Mouse (Mus musculus) kidney, postnatal 0 days (tissue): Measurements from ENCODE around the gene Amacr. TPM values are rescaled to one million over a fixed set of nuclear protein-coding genes. Genes with fewer than 3 reads are reported as not detected.
"Not testable (repeated sequence)": the region's sequence is repeated elsewhere in the genome, so short reads cannot be mapped to it uniquely, and the experiment has no call there.

Source experiments
- ATAC-seq: fragments of 200-750 bp; cut with Nextera tagmentation; replicated peaks from 2 replicates; pipeline ENCODE4 v1.8.0; 2017; ENCODE audit warnings: low read depth, moderate number of reproducible peaks, moderate TSS enrichment, moderate library complexity; ENCODE audit not compliant: low FRiP score
- DNase-seq: peaks from one replicate; pipeline ENCODE4 v3.0.0-alpha.2; 2016; ENCODE audit warnings: low spot score
- H3K27ac ChIP-seq: fragments of 300-500 bp; sonication (generic); 2 replicates; pipeline ENCODE4 v1.5.1; 2014; ENCODE audit warnings: mild to moderate bottlenecking
- H3K27me3 ChIP-seq: fragments of 300-500 bp; sonication (generic); 2 replicates; pipeline ENCODE4 v1.6.1; 2014; ENCODE audit warnings: low read length, mixed read lengths; ENCODE audit not compliant: insufficient read depth
- H3K36me3 ChIP-seq: fragments of 300-500 bp; sonication (generic); 2 replicates; pipeline ENCODE4 v1.6.1; 2014; ENCODE audit warnings: low read length, mixed read lengths; ENCODE audit not compliant: insufficient read depth
- H3K4me1 ChIP-seq: fragments of 300-500 bp; sonication (generic); replicated peaks from 2 replicates; pipeline ENCODE4 v1.6.1; 2014; ENCODE audit warnings: antibody characterized with exemption, low read length, mixed read lengths; ENCODE audit not compliant: insufficient read depth
- H3K4me2 ChIP-seq: fragments of 300-500 bp; sonication (generic); 2 replicates; pipeline ENCODE4 v1.6.1; 2014; ENCODE audit warnings: mild to moderate bottlenecking, low read length, moderate library complexity, mixed read lengths
- H3K4me3 ChIP-seq: fragments of 300-500 bp; sonication (generic); replicated peaks from 2 replicates; pipeline ENCODE4 v1.5.1; 2014; ENCODE audit warnings: low read depth, low read length
- H3K9ac ChIP-seq: fragments of 300-500 bp; sonication (generic); 2 replicates; pipeline ENCODE4 v1.6.1; 2014; ENCODE audit warnings: low read depth, low read length
- H3K9me3 ChIP-seq: fragments of 300-500 bp; sonication (generic); replicated peaks from 2 replicates; pipeline ENCODE4 v1.6.1; 2016; ENCODE audit warnings: low read length, inconsistent platforms, mixed read lengths
- CTCF ChIP-seq: IDR thresholded peaks from 2 replicates; pipeline ENCODE4 v1.5.1; 2016; ENCODE audit warnings: antibody characterized with exemption, low read depth, mild to moderate bottlenecking, moderate library complexity
- WGBS: fragments of 180-500 bp; shearing (Covaris S2); extraction: QIAGEN DNeasy Blood & Tissue Kit; methylation state at CpG from one replicate; pipeline ENCODE4 v1.1.7; 2014; 5-methylcytosine and 5-hydroxymethylcytosine counted together
- polyA plus RNA-seq: library from polyadenylated mRNA; unstranded; fragments of >200 nt; fragmentation: Nextera tagmentation; extraction: Ambion mirVana; gene quantifications from 2 replicates; pipeline ENCODE4 v1.2.1, GENCODE M21; 2015

The Amacr gene
- polyA plus RNA-seq, 1 experiment from 2014 or later = 47.4 TPM

GRCm38 (mm10) chr15:10982064-10982435 lies 494 bp downstream of the Amacr start:
- peaks cover 3% of the 10 kb centered on the region; the same call in 1 of the 2 replicates for H3K4me1 ChIP-seq
- 0 out of 2 replicates have a peak, but pooled peaks cover 2% of the 10 kb centered on the region for H3K36me3 ChIP-seq
- peak overlapping the region; percentile 69 for H3K4me2 ChIP-seq
- no peak for TF ChIP-seq CTCF
- no peaks in the 10 kb centered on the region for H3K9me3 ChIP-seq
- H3K27ac ChIP-seq = peak overlapping the region; percentile 85
- H3K9ac ChIP-seq = peak overlapping the region; percentile 78
- no peak for DNase-seq
- no peaks in the 10 kb centered on the region for H3K27me3 ChIP-seq
- under 1% methylated on average over 6 of the region's 6 CpGs for WGBS
- H3K4me3 ChIP-seq = peak overlapping the region; percentile 61
- ATAC-seq = no peak

GRCm38 (mm10) chr15:10985756-10986155 lies 4.2 kb downstream of the Amacr start:
- H3K27me3 ChIP-seq = no peaks in the 10 kb centered on the region
- ATAC-seq = peak; percentile 41
- TF ChIP-seq CTCF = no peak
- H3K27ac ChIP-seq = peak overlapping the region; percentile 25; the same call in 1 of the 2 replicates
- H3K4me3 ChIP-seq = no peak overlapping the region
- 0 out of 2 replicates have a peak, but pooled peaks cover 7% of the 10 kb centered on the region for H3K36me3 ChIP-seq
- H3K9me3 ChIP-seq = no peaks in the 10 kb centered on the region
- no peak overlapping the region for H3K4me2 ChIP-seq
- 72% methylated on average over 6 of the region's 6 CpGs for WGBS
- H3K4me1 ChIP-seq = peaks cover 3% of the 10 kb centered on the region; the same call in 1 of the 2 replicates
- no peak overlapping the region for H3K9ac ChIP-seq
- DNase-seq = peak; percentile 11

- not testable (repeated sequence) for H3K4me3 ChIP-seq, H3K4me2 ChIP-seq, H3K36me3 ChIP-seq, H3K4me1 ChIP-seq, ATAC-seq, H3K9ac ChIP-seq, DNase-seq, H3K27me3 ChIP-seq, H3K9me3 ChIP-seq
- H3K27ac ChIP-seq = peak overlapping the region; percentile 25
- 92% methylated on average over 2 of the region's 2 CpGs for WGBS
These were observed 4.9 kb downstream of the Amacr start for GRCm38 (mm10) chr15:10986477-10986876.

- no peak for DNase-seq
- WGBS = 46% methylated on average over 2 of the region's 2 CpGs
These were observed 8.9 kb downstream of the Amacr start for GRCm38 (mm10) chr15:10990411-10990810.

GRCm38 (mm10) chr15:10991566-10991965 lies 10.0 kb downstream of the Amacr start:
- no peak overlapping the region for H3K4me2 ChIP-seq
- no peak overlapping the region for H3K27ac ChIP-seq
- 97% methylated on average over 1 of the region's 1 CpGs for WGBS
- TF ChIP-seq CTCF = peak; percentile 49
- DNase-seq (no peak), ATAC-seq (no peak)
- peaks cover 16% of the 10 kb centered on the region; the same call in 1 of the 2 replicates for H3K36me3 ChIP-seq
- H3K9me3 ChIP-seq = no peaks in the 10 kb centered on the region
- no peaks in the 10 kb centered on the region for H3K4me1 ChIP-seq
- no peak overlapping the region for H3K4me3 ChIP-seq
- H3K9ac ChIP-seq = no peak overlapping the region
- H3K27me3 ChIP-seq = no peaks in the 10 kb centered on the region

More at GRCm38 (mm10) chr15:10990411-10990810, 8.9 kb downstream of the Amacr start:
- Histone ChIP-seq H3K36me3 (peaks cover 16% of the 10 kb centered on the region; the same call in 1 of the 2 replicates), H3K4me3 (no peak overlapping the region), H3K27ac (no peak overlapping the region), H3K9ac (no peak overlapping the region), H3K27me3 (no peaks in the 10 kb centered on the region), H3K4me1 (no peaks in the 10 kb centered on the region), H3K9me3 (no peaks in the 10 kb centered on the region), H3K4me2 (no peak overlapping the region)
- TF ChIP-seq CTCF = no peak
- no peak for ATAC-seq

GRCm38 (mm10) chr15:10999832-11000231 lies 18.3 kb downstream of the Amacr start:
- no peak for TF ChIP-seq CTCF
- DNase-seq = peak; percentile 15
- Histone ChIP-seq H3K4me1 (no peaks in the 10 kb centered on the region), H3K4me3 (no peak overlapping the region), H3K27me3 (no peaks in the 10 kb centered on the region), H3K9me3 (no peaks in the 10 kb centered on the region), H3K27ac (no peak overlapping the region), H3K4me2 (peak overlapping the region; percentile 2; the same call in 1 of the 2 replicates), H3K9ac (no peak overlapping the region), H3K36me3 (peaks cover 4% of the 10 kb centered on the region; the same call in 1 of the 2 replicates)
- 41% methylated on average over 5 of the region's 5 CpGs for WGBS
- no peak for ATAC-seq

GRCm38 (mm10) chr15:11000421-11000820 lies 18.9 kb downstream of the Amacr start, which contains the start of gene Slc45a2:
Gene Slc45a2 (plus strand): TSS chr15:11000721.
- no peaks in the 10 kb centered on the region for H3K9me3 ChIP-seq
- H3K36me3 ChIP-seq = no peaks in the 10 kb centered on the region
- H3K27me3 ChIP-seq = no peaks in the 10 kb centered on the region
- no peaks in the 10 kb centered on the region for H3K4me1 ChIP-seq
- no peak within 1 kb of the TSS for H3K27ac ChIP-seq
- no peak within 1 kb of the TSS for H3K9ac ChIP-seq
- WGBS = 48% methylated on average over 7 of the region's 7 CpGs
- no peak for TF ChIP-seq CTCF
- H3K4me3 ChIP-seq = no peak within 1 kb of the TSS
- peak within 1 kb of the TSS; percentile 2; the same call in 1 of the 2 replicates for H3K4me2 ChIP-seq
- no peak for DNase-seq
- ATAC-seq = no peak
